Mouse (Mus musculus): ENCODE measurements at regions not wholly inside any gene's neighbourhood (a gene's known extent, or its start where the extent isn't known, plus 50 kb on each side); places are given as distances from the start of the nearest gene placed in this dataset.

GRCm38 (mm10) chr12:10866907-10867538 lies 283.8 kb downstream of the Kcns3 start:
- 83% methylated on average over 3 of the region's 3 CpGs for WGBS
- no peak overlapping the region for H3K4me3 ChIP-seq (replicated peaks)
- H3K9ac ChIP-seq: no peak overlapping the region
- no peaks in the 10 kb centered on the region for H3K36me3 ChIP-seq (replicated peaks)
- H3K27ac ChIP-seq: no peak overlapping the region
- H3K4me2 ChIP-seq: no peak overlapping the region
- H3K27me3 ChIP-seq: no peaks in the 10 kb centered on the region
- H3K4me1 ChIP-seq: peaks cover 4% of the 10 kb centered on the region; the same call in 1 of the 2 replicates
- ATAC-seq (ENCODE audit: low FRiP score): no peak
- no peaks in the 10 kb centered on the region for H3K9me3 ChIP-seq

- Histone ChIP-seq H3K9me3 (no peaks in the 10 kb centered on the region), H3K4me2 (no peak overlapping the region), H3K27me3 (no peaks in the 10 kb centered on the region), H3K9ac (no peak overlapping the region), H3K4me3 (replicated peaks) (no peak overlapping the region), H3K27ac (no peak overlapping the region), H3K4me1 (peaks cover 4% of the 10 kb centered on the region; the same call in 1 of the 2 replicates), H3K36me3 (replicated peaks) (no peaks in the 10 kb centered on the region)
- WGBS: 92% methylated on average over 2 of the region's 2 CpGs
- no peak for ATAC-seq (ENCODE audit: low FRiP score)
These were observed 285.6 kb downstream of the Kcns3 start for GRCm38 (mm10) chr12:10865294-10865693.

- no peak overlapping the region for H3K4me3 ChIP-seq (replicated peaks)
- no peaks in the 10 kb centered on the region for H3K9me3 ChIP-seq
- 92% methylated on average over 2 of the region's 2 CpGs for whole genome bisulfite sequencing
- H3K4me2 ChIP-seq: no peak overlapping the region
- no peak for ATAC-seq (ENCODE audit: low FRiP score)
- H3K36me3 ChIP-seq (replicated peaks): no peaks in the 10 kb centered on the region
- H3K27ac ChIP-seq: no peak overlapping the region
- no peak overlapping the region for H3K9ac ChIP-seq
- H3K4me1 ChIP-seq: no peaks in the 10 kb centered on the region
- H3K27me3 ChIP-seq: no peaks in the 10 kb centered on the region
These were observed 330.5 kb downstream of the Kcns3 start for GRCm38 (mm10) chr12:10820335-10820734.

- no peak for ATAC-seq (ENCODE audit: low FRiP score)
- no peaks in the 10 kb centered on the region for H3K36me3 ChIP-seq (replicated peaks)
- H3K4me1 ChIP-seq: no peaks in the 10 kb centered on the region
- no peak overlapping the region for H3K9ac ChIP-seq
- 45% methylated on average over 2 of the region's 2 CpGs for WGBS
- no peaks in the 10 kb centered on the region for H3K9me3 ChIP-seq
- no peak overlapping the region for H3K4me2 ChIP-seq
- H3K27ac ChIP-seq: no peak overlapping the region
- H3K27me3 ChIP-seq: no peaks in the 10 kb centered on the region
- no peak overlapping the region for H3K4me3 ChIP-seq (replicated peaks)
These were observed 332.8 kb downstream of the Kcns3 start for GRCm38 (mm10) chr12:10818083-10818482.

- H3K27me3 ChIP-seq: no peaks in the 10 kb centered on the region
- H3K4me2 ChIP-seq: no peak overlapping the region
- H3K27ac ChIP-seq: no peak overlapping the region
- no peaks in the 10 kb centered on the region for H3K4me1 ChIP-seq
- H3K4me3 ChIP-seq (replicated peaks): no peak overlapping the region
- no peaks in the 10 kb centered on the region for H3K9me3 ChIP-seq
- 85% methylated on average over 2 of the region's 2 CpGs for WGBS
- no peaks in the 10 kb centered on the region for H3K36me3 ChIP-seq (replicated peaks)
- ATAC-seq (ENCODE audit: low FRiP score): no peak
- H3K9ac ChIP-seq: no peak overlapping the region
These were observed 333.3 kb downstream of the Kcns3 start for GRCm38 (mm10) chr12:10817516-10817915.

- H3K36me3 ChIP-seq (replicated peaks): no peaks in the 10 kb centered on the region
- no peaks in the 10 kb centered on the region for H3K9me3 ChIP-seq
- no peak overlapping the region for H3K27ac ChIP-seq
- no peak for ATAC-seq (ENCODE audit: low FRiP score)
- no peak overlapping the region for H3K9ac ChIP-seq
- no peaks in the 10 kb centered on the region for H3K27me3 ChIP-seq
- no peaks in the 10 kb centered on the region for H3K4me1 ChIP-seq
- no peak overlapping the region for H3K4me3 ChIP-seq (replicated peaks)
- H3K4me2 ChIP-seq: no peak overlapping the region
These were observed 340.3 kb downstream of the Kcns3 start for GRCm38 (mm10) chr12:10810597-10810996.

GRCm38 (mm10) chr12:10804491-10804890 lies 346.4 kb downstream of the Kcns3 start:
- no peak overlapping the region for H3K9ac ChIP-seq
- no peaks in the 10 kb centered on the region for H3K9me3 ChIP-seq
- H3K27ac ChIP-seq: no peak overlapping the region
- H3K27me3 ChIP-seq: no peaks in the 10 kb centered on the region
- H3K4me2 ChIP-seq: no peak overlapping the region
- H3K4me3 ChIP-seq (replicated peaks): no peak overlapping the region
- no peak for ATAC-seq (ENCODE audit: low FRiP score)
- 59% methylated on average over 2 of the region's 2 CpGs for WGBS
- H3K4me1 ChIP-seq: no peaks in the 10 kb centered on the region
- no peaks in the 10 kb centered on the region for H3K36me3 ChIP-seq (replicated peaks)
